Mouse (Mus musculus) olfactory bulb, adult 2 months (tissue): Measurements from ENCODE around the gene Mettl6. TPM values are rescaled to one million over a fixed set of nuclear protein-coding genes. Genes with fewer than 3 reads are reported as not detected.

Experiments used
- H3K27ac ChIP-seq: fragments of 200-500 bp; 2 replicates; pipeline ENCODE4 v1.5.1; 2012; ENCODE audit warnings: low read depth, low read length; ENCODE audit not compliant: insufficient read depth
- H3K4me1 ChIP-seq: fragments of 200-500 bp; 2 replicates; pipeline ENCODE4 v1.6.1; 2012; ENCODE audit warnings: low read length; ENCODE audit not compliant: control insufficient read depth, insufficient read depth
- H3K4me3 ChIP-seq: fragments of 200-500 bp; 2 replicates; pipeline ENCODE4 v1.5.1; 2012; ENCODE audit warnings: mild to moderate bottlenecking, low read depth, low read length, moderate library complexity; ENCODE audit not compliant: insufficient read depth
- CTCF ChIP-seq: fragments of 200-500 bp; IDR thresholded peaks from 2 replicates; pipeline ENCODE4 v1.5.1; 2012; ENCODE audit warnings: low read depth, mild to moderate bottlenecking, low read length, moderate library complexity; ENCODE audit not compliant: insufficient read depth
- POLR2A ChIP-seq: fragments of 200-500 bp; IDR thresholded peaks from 2 replicates; pipeline ENCODE4 v1.6.1; 2012; ENCODE audit warnings: mild to moderate bottlenecking, low read depth, low read length, moderate library complexity; ENCODE audit not compliant: insufficient read depth
- WGBS: fragments of 180-500 bp; shearing (Covaris S2); methylation state at CpG from one replicate; pipeline ENCODE4 v1.1.7; 2018; 5-methylcytosine and 5-hydroxymethylcytosine counted together
- polyA plus RNA-seq: library from polyadenylated mRNA; stranded (reverse); fragments of >200 nt; gene quantifications from 2 replicates; pipeline ENCODE4 v1.2.4, GENCODE M21; 2012; ENCODE audit warnings: low replicate concordance; ENCODE audit not compliant: missing spikeins, insufficient read depth, insufficient read length

Mettl6 gene
- polyA plus RNA-seq: not detected in 2 replicates

DNA sequence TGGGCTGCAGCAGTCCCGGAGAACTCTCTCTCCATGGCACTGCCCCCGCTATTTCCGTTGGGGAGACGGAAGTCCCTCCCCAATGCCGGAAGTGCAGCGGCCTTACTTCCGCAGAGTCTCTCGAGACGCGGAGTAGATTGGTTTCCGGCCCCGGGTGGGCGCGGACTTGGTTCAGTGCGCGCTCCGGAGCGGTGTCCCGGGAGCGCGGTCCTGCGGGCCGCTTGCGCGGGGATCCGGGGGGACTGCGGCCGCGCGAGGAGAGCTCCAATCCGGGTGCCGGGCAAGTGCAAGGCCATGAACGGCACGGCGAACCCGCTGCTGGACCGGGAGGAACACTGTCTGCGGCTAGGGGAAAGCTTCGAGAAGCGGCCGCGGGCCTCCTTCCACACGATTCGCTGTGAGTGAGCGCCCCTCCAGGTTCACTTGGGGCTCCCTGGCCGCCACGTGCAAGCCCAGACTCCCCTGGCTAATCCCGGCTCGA is at the start of gene Mettl6:
Gene Mettl6 (minus strand): TSS at position 66 of the 481 bp plus-strand sequence.
- Histone ChIP-seq H3K4me1 (peaks cover 10% of the 10 kb centered on the region; the same call in 1 of the 2 replicates), H3K27ac (peak within 1 kb of the TSS; percentile 76), H3K4me3 (peak within 1 kb of the TSS; percentile 96)
- TF ChIP-seq CTCF (no peak), POLR2A (peak; percentile 79)
- WGBS: under 1% methylated on average over 49 of the region's 49 CpGs

DNA sequence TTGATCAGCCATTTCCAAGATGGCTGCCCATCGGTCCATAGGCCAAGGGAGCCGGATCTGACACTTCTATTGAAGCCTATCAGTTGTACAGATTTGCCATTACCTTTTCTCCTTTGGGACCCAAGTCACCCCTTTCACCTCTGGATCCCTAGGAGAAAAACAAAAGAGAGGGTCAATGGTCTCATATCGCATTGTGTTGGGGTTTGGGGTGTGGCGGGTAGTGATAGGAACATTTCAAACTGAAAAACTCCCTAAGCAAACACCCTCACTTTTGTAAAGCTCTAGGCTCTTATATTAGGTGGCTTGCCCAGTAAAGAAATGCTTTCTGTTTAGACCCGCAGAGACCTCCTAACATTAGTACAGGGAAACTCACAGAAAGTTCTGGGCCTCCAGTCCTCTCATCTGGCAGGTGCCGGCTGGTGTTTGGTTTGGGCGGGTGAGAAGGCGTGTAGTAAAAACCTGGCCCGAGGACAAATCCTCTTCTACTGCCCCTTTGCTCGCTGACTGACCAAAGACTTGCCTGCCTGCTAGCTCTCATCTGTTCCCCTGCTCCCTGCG is 49.1 kb upstream of the Mettl6 start:
- Histone ChIP-seq H3K4me1 (no peaks in the 10 kb centered on the region), H3K27ac (no peak overlapping the region), H3K4me3 (no peak overlapping the region)
- no peak for TF ChIP-seq CTCF
- no peak for TF ChIP-seq POLR2A
- 88% methylated on average over 11 of the region's 11 CpGs for WGBS

DNA sequence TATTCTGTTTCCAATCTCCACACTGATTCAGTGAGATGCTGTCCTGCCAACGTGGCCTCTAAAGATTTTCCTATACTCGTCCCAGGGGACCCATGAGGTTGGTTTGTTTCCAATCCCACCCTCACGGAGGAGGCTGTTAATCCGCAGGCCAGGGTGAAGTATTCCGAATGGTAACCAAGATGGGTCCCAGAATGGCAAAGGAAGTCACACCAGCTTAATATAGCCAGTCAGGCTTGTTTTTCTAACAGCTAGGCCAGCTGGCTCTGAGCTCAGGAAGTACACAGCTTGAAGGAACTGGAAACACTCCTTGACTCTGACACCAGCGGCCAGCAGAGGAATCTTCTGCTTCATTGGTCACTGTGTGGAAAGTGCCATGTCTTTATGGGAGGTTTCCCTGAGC is 42.5 kb upstream of the Mettl6 start:
- Histone ChIP-seq H3K4me3 (no peak overlapping the region), H3K27ac (no peak overlapping the region), H3K4me1 (no peaks in the 10 kb centered on the region)
- TF ChIP-seq CTCF: no peak
- no peak for TF ChIP-seq POLR2A
- 59% methylated on average over 6 of the region's 6 CpGs for WGBS

DNA sequence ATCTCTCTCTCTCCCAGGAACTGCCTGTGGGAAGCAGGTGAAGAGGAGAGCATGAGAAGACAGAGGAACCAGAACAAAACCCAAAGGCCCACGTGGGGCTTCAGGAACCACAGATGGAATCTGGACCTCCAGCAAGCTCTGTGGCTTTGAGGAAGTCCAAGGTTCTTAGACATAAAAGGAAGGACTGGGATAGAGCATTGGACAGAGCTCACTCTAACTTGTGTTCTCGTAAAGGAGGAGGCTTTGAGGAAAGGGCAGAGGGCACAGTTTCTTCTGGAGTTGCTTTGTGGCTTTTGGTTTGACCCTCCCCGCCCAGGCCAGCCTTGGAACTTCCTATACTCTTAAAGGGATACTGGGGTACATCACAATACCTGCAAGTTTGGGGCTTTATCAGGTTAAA is 37.8 kb upstream of the Mettl6 start:
- 69% methylated on average over 3 of the region's 3 CpGs for WGBS
- no peak for TF ChIP-seq POLR2A
- no peak for TF ChIP-seq CTCF
- Histone ChIP-seq H3K27ac (no peak overlapping the region), H3K4me3 (no peak overlapping the region), H3K4me1 (no peaks in the 10 kb centered on the region)

DNA sequence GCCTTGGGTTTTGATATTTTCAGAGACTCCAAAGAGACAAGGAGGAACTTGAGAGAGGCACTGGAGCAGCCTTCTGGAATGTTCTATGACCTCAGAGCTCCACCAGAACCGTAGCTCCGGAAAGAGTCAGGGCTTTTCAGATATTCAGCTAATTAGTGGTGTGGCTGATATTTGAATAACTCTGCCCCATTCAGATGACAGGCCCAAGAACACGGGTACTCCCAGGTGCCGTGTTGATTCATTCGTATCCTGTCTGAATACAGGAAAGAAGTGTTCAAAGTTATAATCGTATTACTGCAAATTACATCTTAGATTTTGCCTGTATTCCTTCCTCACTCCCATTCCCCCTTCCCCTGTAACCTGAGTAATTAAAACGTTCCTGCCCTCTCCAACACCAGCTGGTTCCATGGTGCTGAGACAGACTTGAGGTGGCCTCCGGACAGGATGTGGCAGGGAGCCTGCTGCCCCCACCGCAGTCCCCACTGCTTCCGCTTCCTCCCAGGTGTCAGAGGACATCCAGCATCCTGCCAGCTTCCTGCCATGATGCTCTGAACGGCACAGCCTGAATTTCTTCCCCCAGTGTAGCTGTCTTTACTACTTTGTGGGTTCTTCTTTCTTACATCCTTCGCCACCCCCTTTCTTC is 36.8 kb upstream of the Mettl6 start:
- WGBS: 57% methylated on average over 12 of the region's 12 CpGs
- no peaks in the 10 kb centered on the region for H3K4me1 ChIP-seq
- no peak overlapping the region for H3K4me3 ChIP-seq
- TF ChIP-seq POLR2A (no peak), CTCF (no peak)
- no peak overlapping the region for H3K27ac ChIP-seq

DNA sequence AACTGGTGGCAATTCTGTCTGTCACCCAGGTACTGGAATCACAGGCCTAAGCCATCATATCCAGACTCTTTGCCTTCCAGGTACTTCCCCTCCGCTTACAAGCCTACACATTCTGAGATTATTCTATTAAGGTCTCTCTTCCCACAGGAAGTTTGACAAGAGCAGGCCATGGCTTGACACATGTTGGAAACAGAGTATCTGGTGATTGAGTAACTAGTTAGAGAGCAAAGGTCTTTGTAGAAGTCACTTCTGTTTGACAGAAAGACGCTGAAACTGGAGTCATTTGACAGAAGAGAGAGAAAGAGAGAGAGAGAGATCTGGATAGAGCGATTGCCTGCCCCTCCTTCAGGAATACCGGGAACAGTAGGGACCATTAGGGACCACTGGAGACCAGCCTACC is 36.0 kb upstream of the Mettl6 start:
- TF ChIP-seq CTCF (no peak), POLR2A (no peak)
- no peak overlapping the region for H3K27ac ChIP-seq
- H3K4me1 ChIP-seq: no peaks in the 10 kb centered on the region
- H3K4me3 ChIP-seq: no peak overlapping the region
- WGBS: 93% methylated on average over 4 of the region's 4 CpGs

DNA sequence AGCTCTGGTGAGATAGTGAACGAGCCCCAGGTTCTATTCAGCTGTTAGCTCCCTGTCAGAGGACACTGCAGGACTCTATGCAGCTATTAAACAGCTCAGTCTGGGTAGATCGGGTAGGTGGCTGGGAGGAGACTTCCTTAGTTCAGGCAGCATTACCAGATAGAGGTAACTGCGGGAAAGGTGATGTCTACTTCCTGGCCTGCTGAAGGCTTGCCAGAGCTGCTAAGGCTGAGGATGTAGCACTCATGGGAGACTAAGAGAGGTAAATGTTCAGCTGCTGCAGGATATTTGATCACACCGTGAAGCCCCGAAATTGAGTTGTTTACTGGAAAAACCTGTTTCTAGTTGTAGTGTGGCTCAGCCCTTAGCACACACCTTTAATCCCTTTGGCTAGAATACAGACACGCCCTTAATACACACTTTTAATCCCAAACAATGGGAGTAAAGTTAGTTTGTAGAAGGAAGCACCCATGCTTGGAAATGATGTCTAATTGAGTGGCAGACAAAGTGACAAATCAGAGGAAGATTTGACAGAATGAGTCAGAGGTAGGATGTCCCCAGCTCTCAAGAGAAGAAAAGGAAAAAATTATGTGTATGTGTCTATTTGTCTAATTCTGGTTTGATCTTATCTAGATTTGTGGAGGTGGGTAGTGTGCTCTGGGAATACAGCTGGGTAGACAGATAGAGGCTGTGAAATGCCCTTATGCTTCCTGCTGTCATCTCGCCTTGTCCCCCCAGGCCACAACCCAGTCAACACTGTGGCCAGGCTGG is 30.4 kb upstream of the Mettl6 start:
- no peak overlapping the region for H3K27ac ChIP-seq
- WGBS: 83% methylated on average over 7 of the region's 7 CpGs
- H3K4me1 ChIP-seq: no peaks in the 10 kb centered on the region
- TF ChIP-seq POLR2A: no peak
- no peak for TF ChIP-seq CTCF
- no peak overlapping the region for H3K4me3 ChIP-seq

DNA sequence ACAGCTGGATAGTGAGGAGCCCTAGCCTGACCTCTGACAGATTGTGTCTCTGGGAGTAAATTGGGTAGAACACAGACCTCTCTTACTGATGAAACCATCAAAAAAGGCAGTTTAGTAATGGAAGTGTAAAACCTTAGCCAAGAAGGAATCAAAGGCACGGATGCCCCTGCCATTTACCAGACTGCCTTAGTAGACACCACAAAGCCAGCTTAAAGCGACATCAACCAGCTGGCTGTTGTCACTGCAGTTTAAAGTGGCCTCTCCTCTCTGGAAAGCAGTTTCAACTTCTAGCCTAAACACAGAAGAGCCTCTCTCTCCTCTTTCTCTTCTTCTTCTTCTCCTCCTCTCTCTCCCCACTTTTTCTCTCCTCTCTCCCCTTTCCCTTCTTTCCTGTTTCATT is 26.5 kb upstream of the Mettl6 start:
- TF ChIP-seq POLR2A (no peak), CTCF (no peak)
- no peak overlapping the region for H3K27ac ChIP-seq
- 66% methylated on average over 2 of the region's 2 CpGs for whole genome bisulfite sequencing
- H3K4me3 ChIP-seq: no peak overlapping the region
- H3K4me1 ChIP-seq: no peaks in the 10 kb centered on the region

DNA sequence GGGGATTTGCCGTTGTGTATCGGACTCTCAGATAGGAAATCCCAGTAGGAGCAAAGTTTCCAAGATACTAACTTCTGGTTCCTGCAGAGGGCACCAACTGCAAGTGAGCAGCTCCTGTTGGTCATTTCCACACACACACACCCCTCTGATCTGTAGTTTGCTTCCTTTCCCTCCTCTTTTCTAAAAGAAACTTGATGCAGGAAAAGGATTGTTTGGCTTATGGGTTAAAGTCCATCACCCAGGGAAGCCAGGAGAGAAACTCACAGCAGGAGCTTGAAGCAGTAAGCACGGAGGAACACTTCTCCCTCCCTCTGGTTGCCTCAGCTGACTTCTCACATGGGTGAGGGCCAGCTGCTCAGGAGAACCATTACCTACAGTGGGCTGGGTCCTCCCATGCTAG is 24.3 kb upstream of the Mettl6 start:
- no peaks in the 10 kb centered on the region for H3K4me1 ChIP-seq
- 45% methylated on average over 3 of the region's 3 CpGs for WGBS
- H3K27ac ChIP-seq: no peak overlapping the region
- TF ChIP-seq CTCF: no peak
- H3K4me3 ChIP-seq: no peak overlapping the region
